Mouse (Mus musculus) embryonic fibroblast, embryonic 13.5 days (primary cell): ENCODE data around the gene Rab3il1.

Source experiments
- CTCF ChIP-seq: IDR thresholded peaks from 2 replicates; pipeline ENCODE4 v1.5.1; 2011; ENCODE audit warnings: mild to moderate bottlenecking, control low read depth, low read length, moderate library complexity, borderline replicate concordance; ENCODE audit not compliant: insufficient read depth
- POLR2A ChIP-seq: IDR thresholded peaks from 2 replicates; pipeline ENCODE4 v1.6.1; 2011; ENCODE audit warnings: low read depth, mild to moderate bottlenecking, control low read depth, low read length, moderate library complexity

- no peak for TF ChIP-seq CTCF
- TF ChIP-seq POLR2A, result no peak
Measured at GRCm38 (mm10) chr19:10025169-10025875, 23.9 kb downstream of the Rab3il1 start.
